Mouse (Mus musculus) hindbrain, embryonic 13.5 days (tissue): ENCODE results near the gene Prkca. TPM values are rescaled to one million over a fixed set of nuclear protein-coding genes. Genes with fewer than 3 reads are reported as not detected.

Experiments
- ATAC-seq: fragments of 200-750 bp; cut with Nextera tagmentation; 2 replicates; pipeline ENCODE4 v1.8.0; 2017; ENCODE audit warnings: moderate TSS enrichment; ENCODE audit not compliant: low FRiP score
- H3K27ac ChIP-seq: fragments of 300-500 bp; sonication (generic); 2 replicates; pipeline ENCODE4 v1.5.1; 2015; ENCODE audit warnings: inconsistent platforms, mild to moderate bottlenecking, moderate library complexity
- H3K27me3 ChIP-seq: fragments of 300-500 bp; sonication (generic); 2 replicates; pipeline ENCODE4 v1.6.1; 2015; ENCODE audit warnings: mild to moderate bottlenecking, inconsistent platforms
- H3K36me3 ChIP-seq: fragments of 300-500 bp; sonication (generic); 2 replicates; pipeline ENCODE4 v1.6.1; 2015; ENCODE audit warnings: mild to moderate bottlenecking, inconsistent platforms
- H3K4me1 ChIP-seq: fragments of 300-500 bp; sonication (generic); replicated peaks from 2 replicates; pipeline ENCODE4 v1.6.1; 2015; ENCODE audit warnings: inconsistent platforms
- H3K4me2 ChIP-seq: fragments of 300-500 bp; sonication (generic); 2 replicates; pipeline ENCODE4 v1.6.1; 2015; ENCODE audit warnings: inconsistent platforms, mild to moderate bottlenecking, moderate library complexity
- H3K4me3 ChIP-seq: fragments of 300-500 bp; sonication (generic); 2 replicates; pipeline ENCODE4 v1.5.1; 2015; ENCODE audit warnings: mild to moderate bottlenecking, inconsistent platforms
- H3K9ac ChIP-seq: fragments of 300-500 bp; sonication (generic); 2 replicates; pipeline ENCODE4 v1.6.1; 2015; ENCODE audit warnings: mild to moderate bottlenecking, inconsistent platforms
- H3K9me3 ChIP-seq: fragments of 300-500 bp; sonication (generic); 2 replicates; pipeline ENCODE4 v1.6.1; 2016; ENCODE audit warnings: inconsistent platforms
- WGBS: fragments of 180-500 bp; shearing (Covaris S2); methylation state at CpG from one replicate; pipeline ENCODE4 v1.1.7; 2015; 5-methylcytosine and 5-hydroxymethylcytosine counted together
- polyA plus RNA-seq: library from polyadenylated mRNA; unstranded; fragments of >200 nt; fragmentation: Nextera tagmentation; extraction: Ambion mirVana; gene quantifications from 2 replicates; pipeline ENCODE4 v1.2.1, GENCODE M21; 2015

Gene Prkca
- 7.1 and 7.7 TPM in 2 replicates for polyA plus RNA-seq

- Histone ChIP-seq H3K4me3 (peak within 1 kb of the TSS; percentile 76), H3K4me1 (peaks cover 28% of the 10 kb centered on the region), H3K36me3 (no peaks in the 10 kb centered on the region), H3K27me3 (peaks cover 20% of the 10 kb centered on the region), H3K9ac (peak within 1 kb of the TSS; percentile 88), H3K4me2 (peak within 1 kb of the TSS; percentile 100), H3K27ac (peak within 1 kb of the TSS; percentile 93), H3K9me3 (no peaks in the 10 kb centered on the region)
- ATAC-seq, result peak; percentile 97
- under 1% methylated on average over 59 of the region's 63 CpGs for WGBS
Observed at GRCm38 (mm10) chr11:108343789-108344462, at the start of gene Prkca. Gene Prkca (minus strand): TSS chr11:108343928.

- Histone ChIP-seq H3K4me1 (peaks cover 5% of the 10 kb centered on the region), H3K4me2 (no peak overlapping the region), H3K27me3 (no peaks in the 10 kb centered on the region), H3K9ac (no peak overlapping the region), H3K27ac (no peak overlapping the region), H3K4me3 (no peak overlapping the region), H3K36me3 (no peaks in the 10 kb centered on the region), H3K9me3 (no peaks in the 10 kb centered on the region)
- no peak for ATAC-seq
- 98% methylated on average over 1 of the region's 1 CpGs for WGBS
Observed at GRCm38 (mm10) chr11:108385666-108386024, 41.9 kb upstream of the Prkca start.

GRCm38 (mm10) chr11:108384920-108385665 lies 41.4 kb upstream of the Prkca start:
- no peaks in the 10 kb centered on the region for H3K9me3 ChIP-seq
- no peaks in the 10 kb centered on the region for H3K27me3 ChIP-seq
- H3K27ac ChIP-seq, result no peak overlapping the region
- H3K4me3 ChIP-seq, result no peak overlapping the region
- no peak overlapping the region for H3K9ac ChIP-seq
- H3K4me2 ChIP-seq, result no peak overlapping the region
- H3K4me1 ChIP-seq, result peaks cover 5% of the 10 kb centered on the region
- H3K36me3 ChIP-seq, result no peaks in the 10 kb centered on the region
- ATAC-seq, result no peak
- 56% methylated on average over 4 of the region's 4 CpGs for WGBS

DNA sequence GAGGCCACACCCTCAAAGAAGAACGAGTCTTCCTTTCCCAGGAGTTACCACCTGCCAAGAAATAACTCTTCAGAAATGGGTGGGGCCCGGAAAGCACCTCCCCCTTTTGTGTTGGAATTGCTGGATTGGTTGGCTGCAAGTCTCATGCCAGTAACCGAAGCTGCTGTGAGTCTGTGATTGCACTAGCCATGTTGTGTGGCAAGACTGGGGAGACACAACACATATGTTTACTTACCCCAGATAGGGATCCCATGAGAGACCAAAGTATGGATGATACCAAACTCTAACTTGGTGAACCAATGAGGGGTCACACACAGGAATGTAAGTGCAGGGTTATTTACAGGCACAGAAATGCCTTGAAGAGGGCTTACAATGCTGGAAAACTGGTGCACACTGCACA lies 38.9 kb upstream of the Prkca start:
- H3K36me3 ChIP-seq, result no peaks in the 10 kb centered on the region
- H3K9me3 ChIP-seq, result no peaks in the 10 kb centered on the region
- no peak overlapping the region for H3K4me2 ChIP-seq
- no peak overlapping the region for H3K9ac ChIP-seq
- no peaks in the 10 kb centered on the region for H3K27me3 ChIP-seq
- 86% methylated on average over 3 of the region's 3 CpGs for WGBS
- ATAC-seq, result no peak
- peaks cover 8% of the 10 kb centered on the region for H3K4me1 ChIP-seq
- H3K27ac ChIP-seq, result no peak overlapping the region
- H3K4me3 ChIP-seq, result no peak overlapping the region

- no peaks in the 10 kb centered on the region for H3K27me3 ChIP-seq
Observed at GRCm38 (mm10) chr11:108378363-108378751, 34.6 kb upstream of the Prkca start.

DNA sequence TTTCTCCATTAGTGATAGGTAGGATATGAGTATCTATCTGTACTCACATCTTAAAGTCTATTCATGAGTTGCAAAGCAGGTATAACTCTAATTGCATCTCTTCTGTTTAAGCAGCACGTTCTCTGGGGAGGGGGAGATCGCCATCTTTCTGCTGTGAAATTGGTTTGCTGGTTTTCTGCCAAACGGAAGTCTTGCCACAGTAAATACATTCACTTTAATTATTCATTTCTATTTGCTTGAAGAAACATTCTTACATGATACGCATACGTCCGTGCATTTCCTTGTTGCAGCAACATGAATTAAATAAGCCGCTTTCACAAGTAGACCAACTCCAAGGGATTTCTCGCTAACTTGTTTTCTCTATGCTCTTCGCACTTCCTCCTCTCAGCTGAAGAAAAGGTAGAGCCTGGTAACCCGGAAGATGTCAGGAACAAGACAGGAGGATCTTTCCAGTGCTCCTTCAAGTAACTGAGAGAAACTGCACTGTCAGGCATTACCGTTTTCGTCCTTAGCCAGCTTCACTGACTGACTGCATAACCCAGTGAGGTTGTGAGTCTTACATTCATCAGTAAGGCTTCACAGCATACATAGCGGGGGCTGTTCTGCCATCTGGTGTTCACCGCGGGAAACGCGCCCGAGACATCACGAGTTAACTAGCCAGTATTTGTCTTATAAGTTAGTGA lies 34.1 kb upstream of the Prkca start:
- H3K4me3 ChIP-seq, result no peak overlapping the region
- H3K4me1 ChIP-seq, result peaks cover 4% of the 10 kb centered on the region; the same call in 1 of the 2 replicates
- H3K9ac ChIP-seq, result no peak overlapping the region
- H3K27me3 ChIP-seq, result no peaks in the 10 kb centered on the region
- no peaks in the 10 kb centered on the region for H3K36me3 ChIP-seq
- 37% methylated on average over 19 of the region's 19 CpGs for WGBS
- peak; percentile 75 for ATAC-seq
- H3K9me3 ChIP-seq, result no peaks in the 10 kb centered on the region
- H3K27ac ChIP-seq, result no peak overlapping the region
- 0 out of 2 replicates have a peak overlapping the region, but pooled peaks have one; percentile 4 for H3K4me2 ChIP-seq

More at GRCm38 (mm10) chr11:108378363-108378751, 34.6 kb upstream of the Prkca start:
- no peak overlapping the region for H3K4me3 ChIP-seq
- H3K27ac ChIP-seq, result no peak overlapping the region
- no peaks in the 10 kb centered on the region for H3K9me3 ChIP-seq
- 87% methylated on average over 4 of the region's 4 CpGs for WGBS
- H3K36me3 ChIP-seq, result no peaks in the 10 kb centered on the region
- H3K9ac ChIP-seq, result no peak overlapping the region
- peaks cover 4% of the 10 kb centered on the region; the same call in 1 of the 2 replicates for H3K4me1 ChIP-seq
- ATAC-seq, result no peak
- H3K4me2 ChIP-seq, result no peak overlapping the region

- Histone ChIP-seq H3K4me3 (no peak overlapping the region), H3K27ac (no peak overlapping the region), H3K4me2 (no peak overlapping the region), H3K4me1 (peaks cover 4% of the 10 kb centered on the region; the same call in 1 of the 2 replicates), H3K9me3 (no peaks in the 10 kb centered on the region), H3K27me3 (no peaks in the 10 kb centered on the region), H3K36me3 (no peaks in the 10 kb centered on the region), H3K9ac (no peak overlapping the region)
- no peak for ATAC-seq
- WGBS, result 91% methylated on average over 7 of the region's 7 CpGs
Observed at GRCm38 (mm10) chr11:108376815-108377214, 33.1 kb upstream of the Prkca start.

DNA sequence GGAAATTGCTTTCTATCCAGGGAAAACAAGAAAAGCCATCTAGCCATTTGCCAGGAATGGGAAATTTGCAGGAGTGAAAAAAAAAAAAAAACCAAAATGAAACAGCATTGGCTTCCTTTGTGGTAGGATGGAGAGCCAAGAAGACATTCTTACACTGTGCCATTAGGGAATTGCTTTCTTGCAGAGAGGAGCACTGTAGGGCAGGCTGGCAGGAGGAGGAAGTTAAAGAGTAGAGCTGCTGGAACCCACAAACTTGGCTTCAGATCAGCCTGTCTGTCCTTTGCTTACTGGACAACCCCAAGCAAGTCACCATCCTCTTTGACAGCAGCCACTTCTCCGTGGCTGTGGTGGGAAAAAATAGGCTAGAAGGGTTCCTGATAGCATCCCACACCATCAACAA lies 23.3 kb upstream of the Prkca start:
- H3K4me3 ChIP-seq, result no peak overlapping the region
- 0 out of 2 replicates have a peak, but pooled peaks cover 4% of the 10 kb centered on the region for H3K27me3 ChIP-seq
- WGBS, result 80% methylated on average over 1 of the region's 1 CpGs
- no peak overlapping the region for H3K27ac ChIP-seq
- no peaks in the 10 kb centered on the region for H3K36me3 ChIP-seq
- no peak for ATAC-seq
- H3K9me3 ChIP-seq, result no peaks in the 10 kb centered on the region
- no peaks in the 10 kb centered on the region for H3K4me1 ChIP-seq
- H3K9ac ChIP-seq, result no peak overlapping the region
- H3K4me2 ChIP-seq, result no peak overlapping the region

DNA sequence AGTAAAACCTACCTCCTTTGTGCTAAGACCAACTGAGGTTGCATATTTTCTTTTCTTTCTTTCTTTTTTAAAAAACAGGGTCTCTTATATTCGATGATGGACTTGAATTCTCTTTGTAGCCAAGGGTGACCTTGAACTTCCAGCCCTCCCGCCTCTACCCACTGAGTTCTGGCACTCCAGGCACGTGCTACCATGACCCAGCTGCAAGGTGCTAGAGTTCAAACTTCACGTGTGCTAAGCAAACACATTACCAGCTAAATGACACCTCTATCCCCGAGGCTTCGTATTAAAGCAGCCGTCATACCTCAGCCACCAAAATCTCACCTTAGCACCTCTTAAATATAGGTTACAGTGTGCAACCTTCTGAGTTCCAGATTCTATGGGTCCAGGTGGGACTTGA lies 21.9 kb upstream of the Prkca start:
- Histone ChIP-seq H3K4me1 (no peaks in the 10 kb centered on the region), H3K36me3 (no peaks in the 10 kb centered on the region), H3K9ac (no peak overlapping the region), H3K4me2 (no peak overlapping the region), H3K4me3 (no peak overlapping the region), H3K27ac (no peak overlapping the region), H3K9me3 (no peaks in the 10 kb centered on the region), H3K27me3 (0 out of 2 replicates have a peak, but pooled peaks cover 4% of the 10 kb centered on the region)
- 75% methylated on average over 7 of the region's 7 CpGs for WGBS
- ATAC-seq, result no peak

DNA sequence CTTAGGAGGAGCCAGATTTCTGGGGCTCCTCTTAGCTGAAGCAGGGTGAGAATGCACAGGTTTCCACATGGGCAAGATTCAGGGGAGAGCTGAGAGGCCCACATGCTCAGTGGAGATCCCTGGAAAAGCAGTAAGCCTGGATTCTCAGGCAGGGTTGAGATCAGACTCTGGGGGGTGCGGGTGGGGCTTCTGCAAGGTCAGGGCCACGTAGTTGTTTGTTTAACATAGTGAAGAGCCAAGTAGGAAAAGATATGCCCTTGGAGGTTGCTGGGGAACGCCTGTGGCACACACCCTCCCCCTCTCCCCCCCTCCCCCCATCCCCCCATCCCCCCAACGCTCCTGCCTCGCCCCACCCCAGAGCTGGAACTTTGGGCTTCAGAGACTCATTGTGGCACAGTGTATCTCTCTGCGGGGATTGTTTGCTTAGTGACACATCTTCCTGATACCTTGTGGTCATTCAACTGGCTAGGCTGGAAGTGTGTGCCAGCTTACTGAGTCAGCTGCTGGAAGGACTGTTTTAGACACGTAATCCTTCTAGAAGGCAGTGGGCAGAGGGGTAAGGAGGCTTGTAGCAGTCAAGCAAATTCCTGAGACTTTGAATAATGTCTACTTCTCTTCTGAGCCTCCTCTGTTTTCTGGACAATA lies 21.3 kb upstream of the Prkca start:
- 56% methylated on average over 7 of the region's 7 CpGs for WGBS
- ATAC-seq, result no peak
- no peak overlapping the region for H3K9ac ChIP-seq

DNA sequence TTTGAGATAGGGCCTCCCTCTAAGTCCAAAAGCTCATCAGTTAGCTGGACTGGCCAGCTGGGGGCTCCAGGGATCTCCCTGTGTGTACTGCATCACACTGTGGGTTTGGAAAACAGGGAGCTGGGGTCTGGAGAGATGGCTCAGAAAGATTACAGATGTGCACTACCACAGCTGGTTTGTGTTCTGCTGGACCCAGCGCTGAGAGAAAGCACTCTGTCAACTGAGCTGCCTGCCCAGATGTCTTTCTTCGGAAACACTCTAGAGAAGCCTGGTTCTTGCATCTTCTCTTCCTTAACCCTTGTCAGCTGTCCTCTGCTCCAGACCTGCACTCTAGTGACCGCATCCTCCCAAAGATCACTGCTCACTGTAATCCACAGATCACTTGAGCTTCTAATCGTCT lies 20.3 kb upstream of the Prkca start:
- Histone ChIP-seq H3K27me3 (0 out of 2 replicates have a peak, but pooled peaks cover 4% of the 10 kb centered on the region), H3K36me3 (no peaks in the 10 kb centered on the region), H3K27ac (no peak overlapping the region), H3K9me3 (no peaks in the 10 kb centered on the region), H3K4me1 (no peaks in the 10 kb centered on the region), H3K4me2 (no peak overlapping the region), H3K9ac (no peak overlapping the region), H3K4me3 (no peak overlapping the region)
- WGBS, result 86% methylated on average over 4 of the region's 4 CpGs
- no peak for ATAC-seq

More for the DNA sequence above, 21.3 kb upstream of the Prkca start:
- Histone ChIP-seq H3K4me3 (no peak overlapping the region), H3K36me3 (no peaks in the 10 kb centered on the region), H3K27ac (no peak overlapping the region), H3K9me3 (no peaks in the 10 kb centered on the region), H3K4me2 (no peak overlapping the region), H3K4me1 (no peaks in the 10 kb centered on the region), H3K27me3 (0 out of 2 replicates have a peak, but pooled peaks cover 4% of the 10 kb centered on the region)

GRCm38 (mm10) chr11:108362965-108363364 lies 19.2 kb upstream of the Prkca start:
- Histone ChIP-seq H3K4me2 (no peak overlapping the region), H3K27ac (no peak overlapping the region), H3K36me3 (no peaks in the 10 kb centered on the region), H3K9ac (no peak overlapping the region), H3K9me3 (no peaks in the 10 kb centered on the region), H3K4me3 (no peak overlapping the region), H3K27me3 (0 out of 2 replicates have a peak, but pooled peaks cover 4% of the 10 kb centered on the region), H3K4me1 (no peaks in the 10 kb centered on the region)
- no peak for ATAC-seq
- 90% methylated on average over 5 of the region's 5 CpGs for WGBS
